Mouse (Mus musculus) stomach, embryonic 14.5 days (tissue): Measurements from ENCODE around the gene Kcnj12. TPM values are rescaled to one million over a fixed set of nuclear protein-coding genes. Genes with fewer than 3 reads are reported as not detected.

Experiments used
- ATAC-seq: fragments of 200-750 bp; cut with Nextera tagmentation; 2 replicates; pipeline ENCODE4 v1.8.0; 2017; ENCODE audit warnings: low read depth, moderate TSS enrichment; ENCODE audit not compliant: insufficient number of reproducible peaks, insufficient read depth, low FRiP score
- H3K27ac ChIP-seq: fragments of 300-500 bp; sonication (generic); 2 replicates; pipeline ENCODE4 v1.5.1; 2014; ENCODE audit warnings: mild to moderate bottlenecking, low read length, moderate library complexity, mixed read lengths
- H3K27me3 ChIP-seq: fragments of 300-500 bp; sonication (generic); 2 replicates; pipeline ENCODE4 v1.6.1; 2014; ENCODE audit warnings: low read length, control low read depth, mixed read lengths; ENCODE audit not compliant: control insufficient read depth, insufficient read depth
- H3K36me3 ChIP-seq: fragments of 300-500 bp; sonication (generic); 2 replicates; pipeline ENCODE4 v1.6.1; 2014; ENCODE audit warnings: mild to moderate bottlenecking, control low read depth, low read length, moderate library complexity, mixed read lengths; ENCODE audit not compliant: control insufficient read depth, insufficient read depth
- H3K4me1 ChIP-seq: fragments of 300-500 bp; sonication (generic); 2 replicates; pipeline ENCODE4 v1.6.1; 2014; ENCODE audit warnings: low read length, control low read depth, mixed read lengths; ENCODE audit not compliant: control insufficient read depth, insufficient read depth
- H3K4me2 ChIP-seq: fragments of 300-500 bp; sonication (generic); replicated peaks from 2 replicates; pipeline ENCODE4 v1.6.1; 2014; ENCODE audit warnings: low read depth, low read length, control low read depth
- H3K4me3 ChIP-seq: fragments of 300-500 bp; sonication (generic); 2 replicates; pipeline ENCODE4 v1.5.1; 2014; ENCODE audit warnings: low read depth, low read length, control low read depth
- H3K9ac ChIP-seq: fragments of 300-500 bp; sonication (generic); replicated peaks from 2 replicates; pipeline ENCODE4 v1.6.1; 2014; ENCODE audit warnings: low read depth, mild to moderate bottlenecking, control low read depth, low read length, moderate library complexity, mixed read lengths
- H3K9me3 ChIP-seq: fragments of 300-500 bp; sonication (generic); 2 replicates; pipeline ENCODE4 v1.6.1; 2016; ENCODE audit warnings: low read depth, low read length, control low read depth; ENCODE audit not compliant: control insufficient read depth
- WGBS: fragments of 180-500 bp; shearing (Covaris S2); extraction: QIAGEN DNeasy Blood & Tissue Kit; methylation state at CpG from one replicate; pipeline ENCODE4 v1.1.7; 2014; 5-methylcytosine and 5-hydroxymethylcytosine counted together
- polyA plus RNA-seq: library from polyadenylated mRNA; unstranded; fragments of >200 nt; fragmentation: Nextera tagmentation; extraction: Ambion mirVana; gene quantifications from 2 replicates; pipeline ENCODE4 v1.2.1, GENCODE M21; 2014

Gene Kcnj12
- polyA plus RNA-seq, 1 experiment from 2014 or later = 0.77 TPM

DNA sequence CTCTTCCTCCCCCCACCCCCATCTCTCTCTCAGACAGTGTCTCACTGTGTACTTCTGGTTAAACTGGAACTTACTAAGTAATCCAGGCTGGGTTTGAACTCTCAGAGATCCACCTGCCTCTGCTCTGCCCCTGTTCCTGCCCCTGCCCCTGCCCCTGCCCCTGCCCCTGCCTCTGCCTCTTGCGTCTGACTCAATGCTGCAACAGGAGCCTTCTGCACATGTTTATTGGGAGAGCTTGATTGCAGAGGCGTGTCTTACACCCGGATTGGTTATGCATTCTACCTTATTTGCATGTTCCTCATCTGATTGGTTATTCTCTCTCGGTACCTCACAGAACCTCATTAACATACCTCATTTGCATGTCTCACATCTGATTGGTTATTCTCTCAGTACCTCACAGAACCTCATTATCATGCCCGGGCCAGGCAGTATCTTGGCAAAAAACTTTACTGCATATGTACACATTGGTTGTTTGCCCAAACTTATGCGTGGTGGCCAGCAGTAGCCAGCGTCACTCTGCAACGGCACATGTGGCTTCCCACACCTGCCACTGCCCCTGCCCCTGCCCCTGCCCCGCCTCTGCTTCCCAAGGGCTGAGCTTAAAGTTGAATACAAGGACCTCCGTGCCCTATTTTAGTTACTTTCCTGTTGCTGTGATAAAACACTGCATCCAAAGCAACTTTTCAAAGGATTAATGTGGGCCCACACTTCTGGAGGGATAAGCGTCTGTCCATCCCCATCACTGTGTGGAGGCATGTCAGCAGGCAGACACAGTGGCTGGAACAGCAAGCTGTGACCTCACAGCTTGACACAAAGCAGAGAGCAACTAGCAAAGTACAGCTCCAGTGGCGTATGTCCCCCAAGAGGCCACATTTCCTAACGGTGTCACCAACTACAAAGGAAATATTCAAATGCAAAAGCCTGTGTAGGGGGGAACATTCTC, 80.3 kb downstream of the Kcnj12 start:
- WGBS = 69% methylated on average over 12 of the region's 13 CpGs
- Histone ChIP-seq H3K9me3 (no peaks in the 10 kb centered on the region), H3K36me3 (no peaks in the 10 kb centered on the region), H3K27me3 (no peaks in the 10 kb centered on the region), H3K4me1 (no peaks in the 10 kb centered on the region), H3K27ac (no peak overlapping the region), H3K4me3 (no peak overlapping the region), H3K4me2 (no peak overlapping the region), H3K9ac (no peak overlapping the region)
- no peak for ATAC-seq

DNA sequence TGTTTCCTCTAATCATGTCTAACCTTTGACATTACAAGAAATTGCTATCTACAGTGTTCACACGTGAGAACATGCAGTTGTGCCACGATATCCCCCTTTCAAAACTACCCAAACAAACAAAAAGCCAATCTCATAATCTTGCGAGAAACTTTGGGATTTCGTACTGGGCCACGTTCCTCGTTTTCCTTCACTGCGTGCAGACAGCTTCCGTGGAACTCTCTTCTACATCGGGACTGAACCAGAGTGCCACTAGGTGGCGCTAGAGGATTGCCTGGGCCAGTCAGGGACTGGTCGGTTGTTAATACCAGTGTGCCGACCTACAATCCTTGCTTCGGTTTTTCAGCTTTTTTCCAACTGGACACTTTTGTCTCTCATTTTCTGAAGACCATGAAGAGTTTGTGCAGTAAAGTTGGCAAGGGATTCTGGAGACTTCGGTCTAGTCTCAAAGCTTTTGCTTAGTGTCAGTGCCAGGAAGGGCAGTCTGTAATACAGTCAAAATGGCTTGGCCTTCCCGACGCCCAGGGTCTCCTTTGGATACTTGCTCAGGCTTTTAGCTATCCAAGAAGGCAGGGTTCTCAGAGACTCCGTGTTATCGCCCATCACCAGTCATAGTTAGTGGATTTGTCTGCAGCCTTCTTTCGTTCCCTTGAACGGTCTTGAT, 82.0 kb downstream of the Kcnj12 start:
- 20% methylated on average over 20 of the region's 20 CpGs for WGBS

DNA sequence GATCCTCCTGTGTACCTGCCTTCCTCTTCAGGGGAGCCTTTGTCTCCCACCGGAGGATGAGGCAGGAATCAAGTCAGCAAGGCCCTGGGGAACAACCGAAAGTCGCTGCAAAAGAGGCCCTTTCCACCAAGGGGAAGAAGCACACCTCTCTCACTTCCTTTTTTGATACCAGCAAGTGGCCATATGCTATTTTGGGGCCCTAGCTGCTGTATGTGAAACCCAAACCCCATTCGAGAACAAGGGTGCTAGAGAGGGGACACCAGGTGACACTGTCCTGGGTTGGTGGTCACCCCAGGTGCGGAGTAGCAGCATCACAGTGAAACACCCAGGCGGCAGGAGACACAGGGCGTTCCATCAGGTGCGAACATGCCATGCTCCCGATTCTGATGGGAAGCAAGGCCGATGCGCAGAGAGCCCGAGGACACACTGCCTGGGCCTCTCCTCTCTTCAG, 86.6 kb downstream of the Kcnj12 start:
- H3K36me3 ChIP-seq = no peaks in the 10 kb centered on the region
- no peaks in the 10 kb centered on the region for H3K9me3 ChIP-seq
- 85% methylated on average over 12 of the region's 12 CpGs for WGBS
- no peak for ATAC-seq
- H3K27ac ChIP-seq = no peak overlapping the region
- H3K9ac ChIP-seq = no peak overlapping the region
- no peaks in the 10 kb centered on the region for H3K27me3 ChIP-seq
- H3K4me2 ChIP-seq = no peak overlapping the region
- H3K4me1 ChIP-seq = no peaks in the 10 kb centered on the region
- no peak overlapping the region for H3K4me3 ChIP-seq

More for the DNA sequence above, 82.0 kb downstream of the Kcnj12 start:
- Histone ChIP-seq H3K4me2 (peak overlapping the region; percentile 8; the same call in 1 of the 2 replicates), H3K4me3 (no peak overlapping the region), H3K9ac (no peak overlapping the region), H3K27ac (no peak overlapping the region), H3K27me3 (no peaks in the 10 kb centered on the region), H3K9me3 (no peaks in the 10 kb centered on the region), H3K36me3 (no peaks in the 10 kb centered on the region), H3K4me1 (no peaks in the 10 kb centered on the region)
- peak; percentile 83 for ATAC-seq

DNA sequence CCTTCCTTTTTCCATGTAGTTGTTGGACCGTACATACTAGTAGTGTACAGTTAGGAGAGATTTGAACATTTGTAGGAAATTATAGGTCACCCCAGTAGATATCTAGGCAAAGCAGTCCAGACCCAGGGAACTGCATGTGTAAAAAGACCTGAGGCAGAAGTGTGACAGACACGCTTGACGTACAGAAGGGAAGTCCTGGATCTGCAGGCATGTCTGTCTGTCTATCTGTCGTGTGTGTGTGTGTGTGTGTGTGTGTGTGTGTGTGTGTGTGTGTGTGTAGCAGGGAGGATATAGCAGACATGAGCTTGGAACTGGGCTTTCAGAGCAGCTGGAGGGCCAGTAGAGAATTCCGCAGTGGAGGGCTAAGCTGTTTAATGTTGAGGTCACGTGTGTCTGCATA, 87.3 kb downstream of the Kcnj12 start:
- Histone ChIP-seq H3K9me3 (no peaks in the 10 kb centered on the region), H3K4me1 (no peaks in the 10 kb centered on the region), H3K27me3 (no peaks in the 10 kb centered on the region), H3K4me3 (no peak overlapping the region), H3K4me2 (no peak overlapping the region), H3K36me3 (no peaks in the 10 kb centered on the region), H3K9ac (no peak overlapping the region), H3K27ac (no peak overlapping the region)
- WGBS = 75% methylated on average over 6 of the region's 6 CpGs
- no peak for ATAC-seq

DNA sequence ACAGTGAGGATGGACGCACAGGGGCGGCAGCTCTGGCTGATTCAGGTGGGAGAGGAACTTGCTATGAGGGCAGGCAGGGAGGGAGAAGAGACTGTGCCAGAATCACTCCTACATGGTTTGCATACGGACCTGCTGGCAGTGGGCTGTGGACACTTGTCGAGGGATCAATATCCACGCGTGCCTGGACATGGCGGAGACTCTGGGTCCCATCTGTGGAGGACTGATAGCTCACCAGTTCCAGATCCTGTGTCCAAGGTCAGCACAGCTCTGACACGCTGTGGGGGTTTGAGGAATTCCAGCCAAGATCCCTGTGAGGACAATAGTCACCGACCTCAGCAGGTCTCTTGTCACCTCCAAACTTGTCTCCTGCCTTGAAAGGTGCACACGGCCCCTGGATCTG, 87.7 kb downstream of the Kcnj12 start:
- Histone ChIP-seq H3K27me3 (no peaks in the 10 kb centered on the region), H3K9ac (no peak overlapping the region), H3K4me1 (no peaks in the 10 kb centered on the region), H3K27ac (no peak overlapping the region), H3K36me3 (no peaks in the 10 kb centered on the region), H3K4me3 (no peak overlapping the region), H3K9me3 (no peaks in the 10 kb centered on the region), H3K4me2 (no peak overlapping the region)
- no peak for ATAC-seq
- WGBS = 71% methylated on average over 10 of the region's 10 CpGs

DNA sequence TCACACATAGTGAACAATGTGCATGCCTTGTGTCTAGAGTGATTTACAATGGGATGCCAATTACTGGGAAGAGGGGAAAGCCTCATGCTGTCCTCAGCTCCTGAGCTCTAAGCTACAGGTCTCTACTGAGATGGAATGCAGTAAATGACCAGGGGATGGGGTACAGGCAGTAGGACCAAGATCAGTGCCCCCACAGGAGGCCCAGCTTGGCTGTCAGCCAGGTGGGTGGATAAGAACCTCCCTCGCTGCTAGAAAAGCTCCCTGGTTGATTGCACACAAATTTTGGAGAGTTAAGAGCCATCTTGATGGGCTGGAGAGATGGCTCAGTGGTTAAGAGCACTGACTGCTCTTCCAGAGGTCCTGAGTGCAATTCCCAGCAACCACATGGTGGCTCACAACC, 88.6 kb downstream of the Kcnj12 start:
- Histone ChIP-seq H3K4me2 (no peak overlapping the region), H3K36me3 (no peaks in the 10 kb centered on the region), H3K27ac (no peak overlapping the region), H3K4me3 (no peak overlapping the region), H3K9me3 (no peaks in the 10 kb centered on the region), H3K9ac (no peak overlapping the region), H3K4me1 (no peaks in the 10 kb centered on the region), H3K27me3 (no peaks in the 10 kb centered on the region)
- ATAC-seq = no peak
- WGBS = 56% methylated on average over 1 of the region's 1 CpGs

DNA sequence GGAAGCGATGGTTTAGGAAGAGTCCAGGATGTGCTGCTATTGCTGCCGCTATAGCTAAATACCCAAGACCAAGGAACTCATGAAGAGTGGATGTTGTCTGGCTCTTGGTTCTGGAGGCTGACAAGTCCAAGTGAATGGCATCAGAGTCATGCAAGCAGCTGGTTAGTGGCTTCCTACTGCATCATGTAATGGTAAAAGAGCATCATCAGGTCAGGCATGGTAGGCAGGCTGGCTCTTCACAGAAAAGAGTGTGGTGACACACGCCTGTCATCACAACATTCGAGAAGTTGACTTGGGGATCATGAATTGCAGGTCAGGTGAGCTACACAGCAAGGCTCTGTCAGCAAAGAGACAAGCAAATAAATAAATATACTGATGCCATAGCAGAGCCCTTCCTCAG, 89.1 kb downstream of the Kcnj12 start:
- H3K27me3 ChIP-seq = no peaks in the 10 kb centered on the region
- 88% methylated on average over 4 of the region's 4 CpGs for WGBS
- H3K4me3 ChIP-seq = no peak overlapping the region
- no peak overlapping the region for H3K4me2 ChIP-seq
- no peak overlapping the region for H3K9ac ChIP-seq
- ATAC-seq = no peak
- H3K4me1 ChIP-seq = no peaks in the 10 kb centered on the region
- H3K9me3 ChIP-seq = no peaks in the 10 kb centered on the region
- H3K36me3 ChIP-seq = no peaks in the 10 kb centered on the region
- no peak overlapping the region for H3K27ac ChIP-seq

DNA sequence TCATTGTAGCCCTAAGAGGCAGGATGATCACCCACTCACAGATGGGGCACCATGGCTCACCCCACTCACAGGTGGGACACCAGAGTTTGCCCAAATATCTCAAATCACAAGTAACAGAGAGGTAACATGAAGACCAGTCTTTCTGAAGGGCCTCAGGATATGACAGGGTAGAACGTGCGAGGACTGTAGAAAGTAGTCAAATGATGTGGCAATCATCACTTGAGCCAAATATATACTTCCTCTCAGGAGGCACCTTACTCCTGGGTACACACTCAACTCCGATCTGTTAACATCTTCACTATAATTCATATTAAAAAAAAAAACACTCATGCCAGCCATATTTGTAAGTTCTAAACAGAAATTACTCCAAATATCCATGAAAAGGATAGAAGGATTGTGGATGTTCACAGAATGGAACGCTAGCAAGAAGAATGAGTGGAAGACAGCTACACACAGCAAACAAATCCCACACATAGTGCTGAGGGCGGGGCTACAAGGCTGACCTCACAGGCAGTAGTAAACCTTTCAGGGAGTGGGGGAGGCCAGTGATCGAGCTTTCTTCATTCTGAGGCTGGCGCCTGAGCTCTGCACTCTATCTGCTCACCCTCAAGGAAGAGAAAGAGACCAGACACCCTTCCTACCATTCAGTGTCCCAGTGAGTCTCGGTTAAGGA, 90.1 kb downstream of the Kcnj12 start:
- Histone ChIP-seq H3K9ac (no peak overlapping the region), H3K36me3 (no peaks in the 10 kb centered on the region), H3K4me2 (no peak overlapping the region), H3K9me3 (no peaks in the 10 kb centered on the region), H3K4me3 (no peak overlapping the region), H3K27ac (no peak overlapping the region), H3K27me3 (no peaks in the 10 kb centered on the region), H3K4me1 (no peaks in the 10 kb centered on the region)
- ATAC-seq = no peak
- WGBS = 65% methylated on average over 8 of the region's 8 CpGs
